Mouse (Mus musculus) small intestine, adult 2 months (tissue): ENCODE measurements around the gene Ssh3. TPM values are rescaled to one million over a fixed set of nuclear protein-coding genes. Genes with fewer than 3 reads are reported as not detected.
"Not testable (repeated sequence)": the region's sequence is repeated elsewhere in the genome, so short reads cannot be mapped to it uniquely, and the experiment has no call there.

Experiments used
- H3K27ac ChIP-seq: fragments of 200-500 bp; 2 replicates; pipeline ENCODE4 v1.5.1; 2012; ENCODE audit warnings: low read depth, low read length, control low read depth, inconsistent platforms; ENCODE audit not compliant: insufficient read depth
- H3K27me3 ChIP-seq: fragments of 200-500 bp; 2 replicates; pipeline ENCODE4 v1.6.1; 2012; ENCODE audit warnings: mild to moderate bottlenecking, moderate library complexity, low read length, inconsistent platforms; ENCODE audit not compliant: control insufficient read depth, insufficient read depth
- H3K36me3 ChIP-seq: fragments of 200-500 bp; 2 replicates; pipeline ENCODE4 v1.6.1; 2012; ENCODE audit warnings: mild to moderate bottlenecking, low read length, control low read depth, inconsistent platforms; ENCODE audit not compliant: control insufficient read depth, insufficient read depth
- H3K4me1 ChIP-seq: fragments of 200-500 bp; 2 replicates; pipeline ENCODE4 v1.6.1; 2012; ENCODE audit warnings: low read length, inconsistent platforms, mixed read lengths; ENCODE audit not compliant: control insufficient read depth, insufficient read depth, insufficient read length
- H3K4me3 ChIP-seq: fragments of 200-500 bp; 2 replicates; pipeline ENCODE4 v1.5.1; 2012; ENCODE audit warnings: low read depth, mild to moderate bottlenecking, control low read depth, inconsistent platforms, low read length, moderate library complexity
- CTCF ChIP-seq: fragments of 200-500 bp; IDR thresholded peaks from 2 replicates; pipeline ENCODE4 v1.5.1; 2012; ENCODE audit warnings: low read depth, mild to moderate bottlenecking, control low read depth, inconsistent platforms, low read length, moderate library complexity, mixed read lengths; ENCODE audit not compliant: insufficient replicate concordance, insufficient read length; ENCODE audit errors: extremely low read depth
- POLR2A ChIP-seq: fragments of 200-500 bp; IDR thresholded peaks from 2 replicates; pipeline ENCODE4 v1.6.1; 2012; ENCODE audit warnings: low read depth, mild to moderate bottlenecking, control low read depth, inconsistent platforms, low read length, moderate library complexity
- WGBS: fragments of 180-500 bp; shearing (Covaris S2); methylation state at CpG from one replicate; pipeline ENCODE4 v1.1.7; 2018; 5-methylcytosine and 5-hydroxymethylcytosine counted together
- polyA plus RNA-seq: library from polyadenylated mRNA; depleted of rRNA; stranded (reverse); fragments of >200 nt; gene quantifications from 2 replicates; pipeline ENCODE4 v1.2.3, GENCODE M21; 2012

Ssh3 gene
- polyA plus RNA-seq, 1 experiment: 105 TPM

DNA sequence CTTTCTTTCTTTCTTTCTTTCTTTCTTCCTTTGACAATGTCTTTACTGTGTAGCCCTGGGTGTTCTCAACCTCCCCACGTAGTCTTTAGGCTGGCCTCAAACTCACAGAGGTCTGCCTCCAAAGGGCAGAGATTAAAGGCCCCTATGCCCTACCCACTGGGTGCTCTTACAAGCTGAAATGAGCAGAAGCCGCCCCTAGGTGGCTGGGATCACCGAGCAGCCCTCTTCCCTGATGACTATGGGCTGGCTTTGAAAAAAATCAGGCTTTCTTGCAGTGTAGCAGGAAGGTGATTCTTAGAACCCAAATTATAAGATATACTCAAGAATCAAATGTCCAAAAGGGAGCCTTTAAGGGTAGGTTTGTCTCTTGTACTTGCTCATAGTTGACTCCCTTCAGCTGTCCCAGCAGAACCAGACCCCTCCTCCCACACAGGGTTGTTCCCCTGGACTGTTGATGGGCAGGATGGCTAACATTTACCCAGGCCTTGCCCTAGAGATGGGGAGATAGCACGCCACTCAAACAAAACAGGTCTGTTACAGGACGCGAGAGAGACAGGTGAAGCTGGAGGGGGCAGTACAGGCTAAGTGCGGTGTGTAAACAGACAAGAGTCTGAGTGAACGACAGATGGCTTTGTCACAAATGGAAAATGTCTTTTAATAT is 7.8 kb downstream of the Ssh3 start:
- Histone ChIP-seq H3K27me3 (no peaks in the 10 kb centered on the region), H3K4me1 (peaks cover 9% of the 10 kb centered on the region), H3K27ac (no peak overlapping the region), H3K4me3 (no peak overlapping the region), H3K36me3 (peaks cover 36% of the 10 kb centered on the region)
- WGBS: 41% methylated on average over 8 of the region's 8 CpGs
- TF ChIP-seq CTCF (0 out of 2 replicates have a peak, but pooled peaks have one; percentile 11), POLR2A (no peak)

DNA sequence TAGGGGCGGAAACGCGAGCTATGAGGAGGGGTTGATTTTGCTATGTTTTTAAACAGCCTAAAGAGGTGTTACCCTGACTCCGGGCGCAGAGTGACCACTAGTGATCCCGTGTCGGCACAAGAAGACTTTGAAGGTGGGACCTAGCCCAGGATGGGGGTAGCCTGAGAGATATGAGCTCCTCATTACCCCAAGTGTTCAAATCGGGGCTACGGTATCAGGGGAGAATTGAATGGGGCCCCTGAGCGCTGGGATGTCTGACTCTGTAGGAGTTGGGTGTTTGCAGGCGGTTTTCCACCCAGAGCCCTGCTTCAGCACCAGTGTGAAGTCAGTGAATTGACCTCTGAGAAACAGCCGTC is 11.1 kb downstream of the Ssh3 start:
- TF ChIP-seq CTCF (no peak), POLR2A (no peak)
- H3K4me3 ChIP-seq: peak overlapping the region; percentile 77
- 0 out of 2 replicates have a peak, but pooled peaks cover 5% of the 10 kb centered on the region for H3K36me3 ChIP-seq
- H3K27me3 ChIP-seq: no peaks in the 10 kb centered on the region
- WGBS: 22% methylated on average over 12 of the region's 12 CpGs
- peaks cover 9% of the 10 kb centered on the region for H3K4me1 ChIP-seq
- H3K27ac ChIP-seq: peak overlapping the region; percentile 61

DNA sequence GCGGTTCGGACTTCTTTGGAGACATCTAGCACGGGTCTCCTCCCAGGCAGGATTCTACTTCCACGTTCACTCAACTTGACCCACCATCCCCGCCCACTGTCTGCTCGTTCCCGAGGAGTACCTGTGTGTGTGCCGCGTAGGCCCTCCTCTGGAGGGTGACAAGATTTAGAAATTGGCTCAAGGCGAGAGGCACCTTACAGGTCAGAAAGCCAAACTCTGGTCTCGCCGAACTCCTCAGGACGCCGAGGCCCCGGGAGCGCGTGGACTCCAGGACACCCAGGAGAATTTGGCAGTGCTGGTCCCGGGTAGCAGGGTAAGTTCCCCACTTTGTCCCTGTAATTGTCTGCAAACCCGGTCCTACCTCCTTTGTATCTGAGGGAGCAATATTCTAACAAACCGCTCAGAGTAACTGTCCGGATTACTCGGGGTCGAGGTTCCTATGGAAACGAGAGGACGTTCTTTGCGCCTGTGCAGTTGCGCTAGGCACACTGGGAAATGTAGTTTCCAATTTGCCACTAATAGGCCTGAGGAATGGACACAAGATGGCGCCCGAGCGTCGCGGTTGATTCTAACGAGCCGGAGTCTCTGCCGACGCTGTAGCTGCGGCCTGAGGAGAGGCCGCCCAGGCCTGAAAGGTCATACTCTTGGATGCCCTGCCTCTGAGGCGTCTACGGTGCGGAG is 11.6 kb downstream of the Ssh3 start:
- H3K4me1 ChIP-seq: peaks cover 9% of the 10 kb centered on the region
- peak overlapping the region; percentile 61 for H3K27ac ChIP-seq

DNA sequence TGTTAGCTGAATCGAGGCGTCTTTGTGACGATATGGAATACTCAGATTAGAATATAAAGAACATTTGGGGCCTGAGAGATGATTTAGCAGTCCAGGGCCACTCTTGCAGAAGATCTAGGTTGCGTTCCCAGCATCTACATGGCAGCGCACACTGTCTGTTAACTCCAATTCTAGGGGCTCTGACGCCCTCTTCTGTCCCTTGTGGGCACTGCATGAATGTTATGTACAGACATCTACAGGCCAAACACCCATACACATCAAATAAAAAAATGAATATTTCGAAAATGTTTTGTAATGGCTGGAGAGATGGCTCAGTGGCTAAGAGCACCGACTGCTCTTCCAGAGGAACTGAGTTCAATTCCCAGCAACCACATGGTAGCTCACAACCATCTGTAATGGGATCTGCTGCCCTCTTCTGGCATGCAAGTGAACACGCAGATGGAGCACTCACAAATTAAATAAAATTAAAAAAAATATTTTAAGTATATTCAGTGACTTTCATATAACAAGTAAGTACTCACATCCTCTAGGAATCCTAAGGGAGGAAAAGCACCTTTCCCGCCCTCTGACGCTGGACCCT is 13.3 kb downstream of the Ssh3 start:
- Histone ChIP-seq H3K27ac (no peak overlapping the region), H3K36me3 (no peaks in the 10 kb centered on the region), H3K4me1 (peaks cover 5% of the 10 kb centered on the region; the same call in 1 of the 2 replicates), H3K4me3 (no peak overlapping the region), H3K27me3 (no peaks in the 10 kb centered on the region)
- TF ChIP-seq CTCF (peak; percentile 39; the same call in 1 of the 2 replicates), POLR2A (no peak)
- 84% methylated on average over 11 of the region's 11 CpGs for WGBS

More for the DNA sequence above, 11.6 kb downstream of the Ssh3 start:
- peak; percentile 93 for TF ChIP-seq CTCF
- TF ChIP-seq POLR2A: peak; percentile 27; the same call in 1 of the 2 replicates
- Histone ChIP-seq H3K36me3 (0 out of 2 replicates have a peak, but pooled peaks cover 4% of the 10 kb centered on the region), H3K27me3 (no peaks in the 10 kb centered on the region), H3K4me3 (peak overlapping the region; percentile 77)
- under 1% methylated on average over 41 of the region's 41 CpGs for WGBS

DNA sequence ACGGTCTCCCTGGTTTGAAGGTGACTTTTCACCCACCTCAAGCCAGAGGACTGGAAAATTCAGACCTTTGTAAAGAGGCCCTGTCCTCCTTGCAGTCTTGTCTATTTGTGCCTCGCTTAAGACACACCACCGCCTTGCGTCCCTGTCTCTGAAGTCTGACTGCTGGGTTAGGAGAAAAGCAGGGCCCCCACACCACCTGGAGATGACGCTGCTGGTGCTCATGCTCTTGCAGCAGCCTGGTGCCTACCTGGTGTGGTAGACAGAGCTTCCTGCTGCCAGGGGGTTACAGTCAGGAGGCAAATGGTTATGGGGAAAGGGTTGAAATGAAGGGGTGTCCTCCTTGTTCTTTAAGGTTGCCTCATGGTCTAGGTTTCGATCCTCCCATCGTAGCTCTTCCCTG is 14.8 kb downstream of the Ssh3 start:
- no peak for TF ChIP-seq POLR2A
- no peak for TF ChIP-seq CTCF
- Histone ChIP-seq H3K4me3 (no peak overlapping the region), H3K27me3 (no peaks in the 10 kb centered on the region), H3K27ac (no peak overlapping the region), H3K36me3 (no peaks in the 10 kb centered on the region), H3K4me1 (peaks cover 2% of the 10 kb centered on the region; the same call in 1 of the 2 replicates)
- 91% methylated on average over 7 of the region's 7 CpGs for WGBS

DNA sequence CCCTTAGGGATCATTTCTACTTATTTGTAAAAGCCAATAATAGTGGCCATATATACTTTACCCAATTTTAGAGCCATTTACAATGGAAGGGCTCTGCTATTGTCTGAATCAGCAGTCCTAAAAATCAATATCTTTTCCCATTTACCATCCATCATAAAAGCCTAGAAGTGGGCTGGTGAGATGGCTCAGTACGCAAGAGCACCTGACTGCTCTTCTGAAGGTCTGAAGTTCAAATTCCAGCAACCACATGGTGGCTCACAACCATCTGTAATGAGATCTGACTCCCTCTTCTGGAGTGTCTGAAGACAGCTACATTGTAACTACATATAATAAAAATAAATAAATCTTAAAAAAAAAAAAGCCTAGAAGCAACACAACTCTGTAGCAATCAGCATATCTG is 20.3 kb downstream of the Ssh3 start:
- not testable (repeated sequence) for H3K36me3 ChIP-seq, H3K27ac ChIP-seq, H3K27me3 ChIP-seq, H3K4me1 ChIP-seq, H3K4me3 ChIP-seq
- WGBS: 26% methylated on average over 1 of the region's 1 CpGs

DNA sequence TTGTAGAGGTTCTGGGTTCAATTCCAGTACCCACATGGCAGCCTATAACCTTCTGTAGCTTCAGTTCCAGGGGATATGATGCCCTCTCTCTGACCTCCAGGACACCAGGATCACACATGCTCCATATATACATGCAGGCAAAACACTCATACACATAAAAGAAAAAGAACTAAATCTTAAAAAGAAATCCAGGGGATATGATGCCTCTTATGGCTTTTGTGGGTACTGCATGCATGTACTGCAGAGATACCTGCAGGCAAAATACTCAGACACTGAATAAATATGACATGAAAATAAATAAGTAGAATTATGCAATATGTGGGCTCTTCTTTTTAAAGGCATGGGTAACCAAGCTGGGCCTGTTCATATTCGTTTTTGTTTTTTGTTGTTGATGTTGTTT is 22.0 kb downstream of the Ssh3 start:
- no peaks in the 10 kb centered on the region for H3K27me3 ChIP-seq
- H3K4me1 ChIP-seq: peaks cover 6% of the 10 kb centered on the region; the same call in 1 of the 2 replicates
- H3K4me3 ChIP-seq: no peak overlapping the region
- TF ChIP-seq CTCF (no peak), POLR2A (no peak)
- no peaks in the 10 kb centered on the region for H3K36me3 ChIP-seq
- H3K27ac ChIP-seq: no peak overlapping the region
- WGBS: 65% methylated on average over 1 of the region's 1 CpGs
